Mouse (Mus musculus): ENCODE measurements around the gene Rpap1. TPM values are rescaled to one million over a fixed set of nuclear protein-coding genes. Genes with fewer than 3 reads are reported as not detected.
"Not testable (repeated sequence)": the region's sequence is repeated elsewhere in the genome, so short reads cannot be mapped to it uniquely, and the experiment has no call there.

Gene Rpap1
- polyA plus RNA-seq, 1 experiment from 2014 or later: 17.6 TPM

DNA sequence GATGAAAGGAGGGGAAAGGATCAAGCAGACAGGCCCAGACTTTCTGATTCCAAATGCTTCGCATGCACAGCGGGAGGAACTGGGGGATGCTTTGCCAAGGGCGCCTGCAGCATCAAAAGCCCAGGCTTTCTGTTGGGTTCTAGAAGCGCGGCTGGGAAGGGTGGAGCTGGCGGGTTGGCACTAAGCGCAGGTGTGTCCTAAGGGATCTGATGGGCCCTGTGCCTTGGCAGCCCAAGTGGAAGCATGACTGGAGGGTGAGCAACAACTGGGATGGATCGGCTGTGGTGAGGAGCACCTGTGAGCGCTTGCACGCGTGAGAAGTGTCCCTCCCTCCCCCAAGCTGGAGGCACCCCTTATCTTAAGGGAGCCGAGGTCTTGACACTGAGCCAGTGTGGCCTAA, 50.2 kb downstream of the Rpap1 start:
- peaks cover 13% of the 10 kb centered on the region in 2 experiments; a peak in 3 of 4 replicates for H3K4me1 ChIP-seq (ENCODE audit: control insufficient read depth in 2 of 2, insufficient read depth in 2 of 2, low read length in 2 of 2)
- WGBS: 16% methylated on average over 12 of the region's 12 CpGs

DNA sequence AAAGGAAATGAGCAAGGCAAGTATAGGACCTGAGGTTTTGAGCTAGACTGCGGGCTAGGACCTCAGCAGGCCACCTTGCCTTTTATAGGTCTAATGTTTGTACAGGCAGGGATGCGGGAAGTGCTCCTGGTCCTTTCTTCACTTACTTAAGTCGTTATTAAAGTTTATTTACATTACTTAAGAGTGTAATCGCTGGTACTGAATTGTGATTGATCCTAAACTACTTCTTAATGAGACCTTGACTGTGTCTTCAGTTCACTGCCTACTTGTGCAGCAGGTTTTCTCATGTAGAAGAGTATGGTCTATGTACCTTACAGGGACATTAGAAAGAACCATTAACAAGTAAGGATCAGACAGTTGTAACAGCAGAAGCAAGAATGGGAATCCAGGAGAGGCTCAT, 56.6 kb downstream of the Rpap1 start:
- no peak overlapping the region for H3K4me2 ChIP-seq (ENCODE audit: low read length)
- H3K4me1 ChIP-seq (ENCODE audit: control insufficient read depth in 2 of 2, insufficient read depth in 2 of 2, low read length in 2 of 2): no peaks in the 10 kb centered on the region
- WGBS: 91% methylated on average over 4 of the region's 4 CpGs
- no peak overlapping the region for H3K27ac ChIP-seq (replicated peaks in 1 of 2; ENCODE audit: control insufficient read depth in 1 of 2, insufficient read depth in 1 of 2, low read depth in 2 of 2, low read length in 2 of 2)
- no peak overlapping the region for H3K4me3 ChIP-seq (ENCODE audit: control insufficient read depth in 1 of 2, insufficient read depth in 1 of 2, low read depth in 1 of 2, low read length in 2 of 2)
- peaks cover 92% of the 10 kb centered on the region for H3K36me3 ChIP-seq (ENCODE audit: control insufficient read depth, insufficient read depth, low read length)
- no peaks in the 10 kb centered on the region for H3K9me3 ChIP-seq (ENCODE audit: control insufficient read depth, low read length)
- ATAC-seq (ENCODE audit: insufficient number of reproducible peaks, insufficient read depth, low FRiP score, low read depth): no peak
- no peak overlapping the region for H3K9ac ChIP-seq (ENCODE audit: low read length)
- no peaks in the 10 kb centered on the region for H3K27me3 ChIP-seq (ENCODE audit: control insufficient read depth, insufficient read depth, low read length)

More for the DNA sequence above, 50.2 kb downstream of the Rpap1 start:
- Histone ChIP-seq H3K9me3 (ENCODE audit: control insufficient read depth, low read length) (no peaks in the 10 kb centered on the region), H3K4me3 (ENCODE audit: control insufficient read depth in 1 of 2, insufficient read depth in 1 of 2, low read depth in 1 of 2, low read length in 2 of 2) (no peak overlapping the region), H3K36me3 (ENCODE audit: control insufficient read depth, insufficient read depth, low read length) (peaks cover 28% of the 10 kb centered on the region), H3K27ac (replicated peaks in 1 of 2; ENCODE audit: control insufficient read depth in 1 of 2, insufficient read depth in 1 of 2, low read depth in 2 of 2, low read length in 2 of 2) (no peak overlapping the region), H3K27me3 (ENCODE audit: control insufficient read depth, insufficient read depth, low read length) (no peaks in the 10 kb centered on the region), H3K9ac (ENCODE audit: low read length) (no peak overlapping the region), H3K4me2 (ENCODE audit: low read length) (no peak overlapping the region)
- no peak for ATAC-seq (ENCODE audit: insufficient number of reproducible peaks, insufficient read depth, low FRiP score, low read depth)

DNA sequence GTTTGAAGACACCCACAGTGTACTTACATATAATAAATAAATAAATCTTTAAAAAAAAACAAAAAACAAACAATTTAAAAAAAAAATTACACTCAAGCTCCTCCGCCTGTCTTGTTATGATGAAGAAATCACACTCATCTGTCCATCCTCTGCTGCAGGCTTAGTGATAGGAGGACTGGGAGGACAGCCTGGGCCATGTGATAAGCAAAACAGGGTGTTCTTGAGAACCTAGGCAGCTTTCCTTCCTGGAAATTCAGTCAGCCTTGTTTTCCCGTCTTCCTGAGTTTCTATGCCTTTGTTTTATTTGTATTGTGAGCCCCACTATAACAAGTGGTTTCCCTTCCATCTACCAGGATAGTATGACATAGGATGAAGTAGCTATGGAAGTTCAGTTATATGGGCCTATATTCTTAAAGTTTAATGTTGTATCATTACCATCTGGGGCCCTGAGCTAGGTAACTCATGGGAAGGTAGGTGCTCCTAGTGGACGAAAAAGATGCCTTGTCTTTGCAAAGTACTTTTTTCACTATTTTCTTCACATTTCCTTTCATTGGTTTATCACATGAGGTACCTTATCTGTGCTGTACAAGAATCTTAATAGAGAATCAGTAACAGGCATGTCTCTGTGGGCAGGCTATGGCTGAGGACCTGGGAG, 59.4 kb downstream of the Rpap1 start:
- H3K9me3 ChIP-seq (ENCODE audit: control insufficient read depth, low read length): no peaks in the 10 kb centered on the region
- H3K27ac ChIP-seq (replicated peaks in 1 of 2; ENCODE audit: control insufficient read depth in 1 of 2, insufficient read depth in 1 of 2, low read depth in 2 of 2, low read length in 2 of 2): no peak overlapping the region
- no peak overlapping the region for H3K4me3 ChIP-seq (ENCODE audit: control insufficient read depth in 1 of 2, insufficient read depth in 1 of 2, low read depth in 1 of 2, low read length in 2 of 2)
- no peak overlapping the region for H3K9ac ChIP-seq (ENCODE audit: low read length)
- peaks cover 97% of the 10 kb centered on the region for H3K36me3 ChIP-seq (ENCODE audit: control insufficient read depth, insufficient read depth, low read length)
- WGBS: 77% methylated on average over 3 of the region's 3 CpGs
- H3K4me1 ChIP-seq (ENCODE audit: control insufficient read depth in 2 of 2, insufficient read depth in 2 of 2, low read length in 2 of 2): no peaks in the 10 kb centered on the region
- no peak for ATAC-seq (ENCODE audit: insufficient number of reproducible peaks, insufficient read depth, low FRiP score, low read depth)
- no peak overlapping the region for H3K4me2 ChIP-seq (ENCODE audit: low read length)
- no peaks in the 10 kb centered on the region for H3K27me3 ChIP-seq (ENCODE audit: control insufficient read depth, insufficient read depth, low read length)

DNA sequence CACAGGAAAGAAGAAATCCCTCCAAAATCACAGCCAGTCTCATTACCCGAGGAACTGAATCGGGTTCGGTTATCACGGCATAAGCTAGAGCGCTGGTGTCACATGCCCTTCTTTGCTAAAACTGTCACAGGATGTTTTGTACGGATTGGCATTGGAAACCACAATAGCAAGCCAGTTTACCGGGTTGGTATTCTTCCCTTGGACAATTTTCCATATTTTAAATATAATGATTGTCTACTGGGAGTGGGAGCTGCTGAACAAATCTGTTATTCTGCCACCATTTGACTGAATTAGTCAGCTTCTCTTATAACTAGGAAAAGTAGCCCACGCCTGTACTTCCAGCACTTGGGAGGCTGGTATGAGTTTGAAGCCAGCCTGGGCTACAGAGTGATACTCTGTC, 66.3 kb downstream of the Rpap1 start:
- 95% methylated on average over 8 of the region's 8 CpGs for WGBS
- Histone ChIP-seq H3K4me3 (ENCODE audit: control insufficient read depth in 1 of 2, insufficient read depth in 1 of 2, low read depth in 1 of 2, low read length in 2 of 2) (no peak overlapping the region), H3K36me3 (ENCODE audit: control insufficient read depth, insufficient read depth, low read length) (peaks cover 90% of the 10 kb centered on the region), H3K4me2 (ENCODE audit: low read length) (no peak overlapping the region), H3K9ac (ENCODE audit: low read length) (no peak overlapping the region), H3K4me1 (ENCODE audit: control insufficient read depth in 2 of 2, insufficient read depth in 2 of 2, low read length in 2 of 2) (no peaks in the 10 kb centered on the region), H3K9me3 (ENCODE audit: control insufficient read depth, low read length) (no peaks in the 10 kb centered on the region), H3K27me3 (ENCODE audit: control insufficient read depth, insufficient read depth, low read length) (no peaks in the 10 kb centered on the region), H3K27ac (replicated peaks in 1 of 2; ENCODE audit: control insufficient read depth in 1 of 2, insufficient read depth in 1 of 2, low read depth in 2 of 2, low read length in 2 of 2) (no peak overlapping the region)
- no peak for ATAC-seq (ENCODE audit: insufficient number of reproducible peaks, insufficient read depth, low FRiP score, low read depth)

DNA sequence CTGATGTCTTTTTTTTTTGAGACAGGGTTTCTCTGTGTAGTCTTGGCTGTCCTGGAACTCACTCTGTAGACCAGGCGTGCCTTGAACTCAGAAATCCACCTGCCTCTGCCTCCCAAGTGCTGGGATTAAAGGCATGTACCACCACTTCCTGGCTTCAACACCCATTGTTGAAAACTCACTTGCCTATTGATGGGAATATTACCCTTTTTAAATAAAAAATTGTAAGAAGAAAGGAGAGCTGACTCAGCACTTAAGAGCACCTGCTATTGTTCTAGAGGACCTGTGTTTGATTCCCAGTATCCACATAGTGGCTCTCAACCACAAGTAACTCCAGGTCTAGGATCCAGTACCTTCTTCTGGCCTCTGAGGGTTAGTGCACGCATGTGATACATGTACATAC, 71.5 kb downstream of the Rpap1 start:
- H3K4me1 ChIP-seq (ENCODE audit: control insufficient read depth in 2 of 2, insufficient read depth in 2 of 2, low read length in 2 of 2): not testable (repeated sequence)

More for the DNA sequence above, 71.5 kb downstream of the Rpap1 start:
- H3K9ac ChIP-seq (ENCODE audit: low read length); H3K4me2 ChIP-seq (ENCODE audit: low read length); H3K27ac ChIP-seq (replicated peaks in 1 of 2; ENCODE audit: control insufficient read depth in 1 of 2, insufficient read depth in 1 of 2, low read depth in 2 of 2, low read length in 2 of 2); ATAC-seq (ENCODE audit: insufficient number of reproducible peaks, insufficient read depth, low FRiP score, low read depth); H3K9me3 ChIP-seq (ENCODE audit: control insufficient read depth, low read length); H3K27me3 ChIP-seq (ENCODE audit: control insufficient read depth, insufficient read depth, low read length); H3K4me3 ChIP-seq (ENCODE audit: control insufficient read depth in 1 of 2, insufficient read depth in 1 of 2, low read depth in 1 of 2, low read length in 2 of 2): not testable (repeated sequence)
- 89% methylated on average over 2 of the region's 2 CpGs for WGBS
- peaks cover 83% of the 10 kb centered on the region for H3K36me3 ChIP-seq (ENCODE audit: control insufficient read depth, insufficient read depth, low read length)

Other genes with a start within 250 kb of the Rpap1 start
- 0.04 and 0.14 TPM in 2 replicates for gene Exd1, start 239.9 kb downstream of the Rpap1 start, polyA plus RNA-seq (2014; fragmentation: Nextera tagmentation; extraction: Ambion mirVana)
- gene Chp1, start 239.8 kb downstream of the Rpap1 start, polyA plus RNA-seq (2014; fragmentation: Nextera tagmentation; extraction: Ambion mirVana): 46.4 and 48.7 TPM in 2 replicates
- gene Nusap1, start 169.2 kb downstream of the Rpap1 start, polyA plus RNA-seq (2014; fragmentation: Nextera tagmentation; extraction: Ambion mirVana): 36.9 and 39.7 TPM in 2 replicates
- gene Oip5, start 169.1 kb downstream of the Rpap1 start, polyA plus RNA-seq (2014; fragmentation: Nextera tagmentation; extraction: Ambion mirVana): 17.7 and 20.7 TPM in 2 replicates
- gene Ndufaf1, start 124.7 kb downstream of the Rpap1 start, polyA plus RNA-seq (2014; fragmentation: Nextera tagmentation; extraction: Ambion mirVana): 54.5 and 55.5 TPM in 2 replicates
- 16.2 and 19.8 TPM in 2 replicates for gene Rtf1, start 112.5 kb downstream of the Rpap1 start, polyA plus RNA-seq (2014; fragmentation: Nextera tagmentation; extraction: Ambion mirVana)
- gene Itpka, start 45.2 kb downstream of the Rpap1 start, polyA plus RNA-seq (2014; fragmentation: Nextera tagmentation; extraction: Ambion mirVana): 2.1 and 2.4 TPM in 2 replicates
- gene Ltk, start 27.1 kb downstream of the Rpap1 start, polyA plus RNA-seq (2014; fragmentation: Nextera tagmentation; extraction: Ambion mirVana): 0.23 and 0.32 TPM in 2 replicates
- 6.4 and 6.6 TPM in 2 replicates for gene Tyro3, start 10.2 kb upstream of the Rpap1 start, polyA plus RNA-seq (2014; fragmentation: Nextera tagmentation; extraction: Ambion mirVana)
- gene Mga, start 109.7 kb upstream of the Rpap1 start, polyA plus RNA-seq (2014; fragmentation: Nextera tagmentation; extraction: Ambion mirVana): 22.9 and 30.3 TPM in 2 replicates
- 1.7 and 2.1 TPM in 2 replicates for gene Mapkbp1, start 185.2 kb upstream of the Rpap1 start, polyA plus RNA-seq (2014; fragmentation: Nextera tagmentation; extraction: Ambion mirVana)
- gene Jmjd7, start 239.9 kb upstream of the Rpap1 start, polyA plus RNA-seq (2014; fragmentation: Nextera tagmentation; extraction: Ambion mirVana): 18.1 and 20.7 TPM in 2 replicates
- gene Gm28042, start 240.0 kb upstream of the Rpap1 start, polyA plus RNA-seq (2014; fragmentation: Nextera tagmentation; extraction: Ambion mirVana): 1.9 and 3.6 TPM in 2 replicates
- gene Pla2g4b, start 245.9 kb upstream of the Rpap1 start, polyA plus RNA-seq (2014; fragmentation: Nextera tagmentation; extraction: Ambion mirVana): 0.84 and 0.86 TPM in 2 replicates

Data from heart, embryonic 14.5 days (tissue).